Mouse (Mus musculus) 3T3-L1 (cell line): Measurements from ENCODE around the gene Mptx1.
"Not testable (repeated sequence)": the region's sequence is repeated elsewhere in the genome, so short reads cannot be mapped to it uniquely, and the experiment has no call there.

Source experiments
- DNase-seq: peaks from one replicate; pipeline ENCODE4 v3.0.0-alpha.2; 2015; ENCODE audit warnings: low read depth, low spot score

The Mptx1 gene

GRCm38 (mm10) chr1:174330218-174330617, at the start of gene Mptx1:
Gene Mptx1 (plus strand): TSS chr1:174330518.
- no peak for DNase-seq

- no peak for DNase-seq
Observed at GRCm38 (mm10) chr1:174303162-174303561, 27.2 kb upstream of the Mptx1 start.

GRCm38 (mm10) chr1:174317308-174317707, 13.0 kb upstream of the Mptx1 start:
- no peak for DNase-seq

GRCm38 (mm10) chr1:174353636-174354035, 23.3 kb downstream of the Mptx1 start:
- not testable (repeated sequence) for DNase-seq

- no peak for DNase-seq
Observed at GRCm38 (mm10) chr1:174354640-174355039, 24.3 kb downstream of the Mptx1 start.

- DNase-seq = no peak
Observed at GRCm38 (mm10) chr1:174364882-174365451, 34.6 kb downstream of the Mptx1 start, which contains the start of gene Olfr417. Gene Olfr417 (plus strand): TSS chr1:174365122.

- no peak for DNase-seq
Observed at GRCm38 (mm10) chr1:174373799-174374198, 43.5 kb downstream of the Mptx1 start.
